Mouse (Mus musculus): Measurements from ENCODE around the gene Vapa. TPM values are rescaled to one million over a fixed set of nuclear protein-coding genes. Genes with fewer than 3 reads are reported as not detected.

Gene Vapa
- polyA plus RNA-seq, 1 experiment from 2014 or later = 270 TPM

Other genes with a start within 250 kb of the Vapa start
- 0.41 and 0.74 TPM in 2 replicates for gene Tmem232, start 72.8 kb downstream of the Vapa start, polyA plus RNA-seq (2015; fragmentation: Nextera tagmentation; extraction: Ambion mirVana)
- 0.13 TPM in 1 of 2 replicates, not detected in the other for gene Txndc2, start 28.6 kb upstream of the Vapa start, polyA plus RNA-seq (2015; fragmentation: Nextera tagmentation; extraction: Ambion mirVana)
- 65.2 and 72.8 TPM in 2 replicates for gene Rab31, start 159.2 kb upstream of the Vapa start, polyA plus RNA-seq (2015; fragmentation: Nextera tagmentation; extraction: Ambion mirVana)
- 44.1 and 44.6 TPM in 2 replicates for gene Ppp4r1, start 169.0 kb upstream of the Vapa start, polyA plus RNA-seq (2015; fragmentation: Nextera tagmentation; extraction: Ambion mirVana)

Data from hindbrain, embryonic 15.5 days (tissue).